Mouse (Mus musculus) lung, adult 2 months (tissue): ENCODE results near the gene Vmn2r76.
"Not testable (repeated sequence)": the region's sequence is repeated elsewhere in the genome, so short reads cannot be mapped to it uniquely, and the experiment has no call there.

ENCODE experiments used
- CTCF ChIP-seq: fragments of 200-500 bp; IDR thresholded peaks from 2 replicates; pipeline ENCODE4 v1.5.1; 2011; ENCODE audit warnings: mild to moderate bottlenecking, low read length, control low read depth; ENCODE audit not compliant: insufficient read depth
- POLR2A ChIP-seq: fragments of 200-500 bp; IDR thresholded peaks from 2 replicates; pipeline ENCODE4 v1.6.1; 2011; ENCODE audit warnings: low read depth, mild to moderate bottlenecking, control low read depth, low read length, borderline replicate concordance; ENCODE audit errors: extremely low read depth

- TF ChIP-seq CTCF, POLR2A: not testable (repeated sequence)
Measured at GRCm38 (mm10) chr7:86171678-86172077, 74.4 kb downstream of the Vmn2r76 start, which contains the start of gene Vmn2r75.
